12 mouse cellular contexts compared by ENCODE assay signal in the genomic region with DNA sequence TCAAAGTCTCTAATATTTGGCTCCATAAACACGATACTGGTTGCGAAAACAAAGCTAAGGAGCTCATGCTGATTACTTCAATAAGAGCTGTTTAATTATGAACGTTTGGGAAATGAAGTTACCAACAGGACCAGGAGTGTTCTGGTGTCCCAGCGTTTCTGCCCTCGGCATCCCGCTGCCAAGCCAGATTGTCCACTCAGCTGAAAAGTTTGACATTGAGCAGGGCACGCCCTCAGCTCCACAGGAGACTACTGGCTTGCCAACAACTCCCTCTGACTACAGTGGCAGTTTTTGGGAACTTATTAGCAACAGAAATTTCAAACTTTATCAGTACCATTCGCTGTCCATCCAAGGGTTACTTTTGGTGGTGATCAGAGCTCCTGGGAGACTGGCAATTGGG.
A peak's percentile ranks its signal among the peaks of the same experiment; 100 is the strongest.
DNase-seq lines count a peak whose midpoint lies in the region; ATAC-seq lines count a peak whose summit lies in the region.
"Had no signal": no experiment of that assay in that cellular context is flagged by ENCODE, and none has a peak within 500 bp of the region (broad histone marks: within the 10 kb centered on the region; RNA-seq: fewer than 3 reads in every experiment).

No protein-coding gene starts in this region.

- no peak overlapping the region for H3K9ac ChIP-seq in intestine, embryonic 14.5 days (ENCODE audit: low read length)
- no peak overlapping the region for H3K9ac ChIP-seq in intestine, embryonic 15.5 days
- no peak overlapping the region for H3K9ac ChIP-seq in forebrain, embryonic 16.5 days (replicated peaks; ENCODE audit: low read depth, low read length)
- no peak overlapping the region for H3K9ac ChIP-seq in forebrain, embryonic 13.5 days
- H3K9ac ChIP-seq: liver, postnatal 0 days had no signal

- no peak for ATAC-seq in intestine, embryonic 14.5 days (replicated peaks; ENCODE audit: low FRiP score, low TSS enrichment, low read depth)
- no peak for ATAC-seq in intestine, embryonic 15.5 days
- no peak for ATAC-seq in forebrain, embryonic 16.5 days
- no peak for ATAC-seq in forebrain, embryonic 13.5 days
- ATAC-seq: liver, postnatal 0 days had no signal

- H3K27ac ChIP-seq in intestine, embryonic 14.5 days (ENCODE audit: low read depth) = no peak overlapping the region
- no peak overlapping the region for H3K27ac ChIP-seq in intestine, embryonic 15.5 days
- no peak overlapping the region for H3K27ac ChIP-seq in forebrain, embryonic 16.5 days (ENCODE audit: low read length)
- no peak overlapping the region for H3K27ac ChIP-seq in forebrain, embryonic 13.5 days

- no peak overlapping the region for H3K4me2 ChIP-seq in intestine, embryonic 14.5 days (ENCODE audit: low read length)
- no peak overlapping the region for H3K4me2 ChIP-seq in intestine, embryonic 15.5 days (replicated peaks)
- no peak overlapping the region for H3K4me2 ChIP-seq in forebrain, embryonic 16.5 days (ENCODE audit: low read length)
- H3K4me2 ChIP-seq in forebrain, embryonic 13.5 days = no peak overlapping the region
- H3K4me2 ChIP-seq: midbrain, embryonic 11.5 days had no signal

- 49% methylated on average over 8 of the region's 8 CpGs for WGBS in intestine, embryonic 14.5 days
- 48% methylated on average over 8 of the region's 8 CpGs for WGBS in intestine, embryonic 15.5 days
- 74% methylated on average over 8 of the region's 8 CpGs for WGBS in forebrain, embryonic 16.5 days
- WGBS in forebrain, embryonic 13.5 days = 80% methylated on average over 8 of the region's 8 CpGs

- no peaks in the 10 kb centered on the region for H3K36me3 ChIP-seq in intestine, embryonic 14.5 days (ENCODE audit: control insufficient read depth, insufficient read depth, low read length)
- no peaks in the 10 kb centered on the region for H3K36me3 ChIP-seq in intestine, embryonic 15.5 days
- no peaks in the 10 kb centered on the region for H3K36me3 ChIP-seq in forebrain, embryonic 16.5 days (ENCODE audit: control insufficient read depth, insufficient read depth)
- H3K36me3 ChIP-seq in forebrain, embryonic 13.5 days (ENCODE audit: poor library complexity, severe bottlenecking) = no peaks in the 10 kb centered on the region

- no peak overlapping the region for H3K4me3 ChIP-seq in intestine, embryonic 14.5 days (ENCODE audit: low read depth, low read length)
- H3K4me3 ChIP-seq in intestine, embryonic 15.5 days (replicated peaks) = no peak overlapping the region
- no peak overlapping the region for H3K4me3 ChIP-seq in forebrain, embryonic 16.5 days (replicated peaks; ENCODE audit: low read length)
- no peak overlapping the region for H3K4me3 ChIP-seq in forebrain, embryonic 13.5 days

- peaks cover 9% of the 10 kb centered on the region for H3K4me1 ChIP-seq in intestine, embryonic 14.5 days (replicated peaks; ENCODE audit: control insufficient read depth, insufficient read depth, low read length)
- no peaks in the 10 kb centered on the region for H3K4me1 ChIP-seq in intestine, embryonic 15.5 days (replicated peaks)
- H3K4me1 ChIP-seq in forebrain, embryonic 16.5 days (replicated peaks; ENCODE audit: control insufficient read depth, insufficient read depth, low read length) = no peaks in the 10 kb centered on the region
- H3K4me1 ChIP-seq in forebrain, embryonic 13.5 days = no peaks in the 10 kb centered on the region

- no peaks in the 10 kb centered on the region for H3K9me3 ChIP-seq in intestine, embryonic 14.5 days (ENCODE audit: control insufficient read depth, low read length)
- no peaks in the 10 kb centered on the region for H3K9me3 ChIP-seq in intestine, embryonic 15.5 days
- no peaks in the 10 kb centered on the region for H3K9me3 ChIP-seq in forebrain, embryonic 16.5 days (ENCODE audit: control insufficient read depth, low read length)
- H3K9me3 ChIP-seq in forebrain, embryonic 13.5 days (replicated peaks) = no peaks in the 10 kb centered on the region

- H3K27me3 ChIP-seq in intestine, embryonic 14.5 days (replicated peaks; ENCODE audit: control insufficient read depth, insufficient read depth, low read length) = peaks cover 19% of the 10 kb centered on the region
- no peaks in the 10 kb centered on the region for H3K27me3 ChIP-seq in intestine, embryonic 15.5 days (replicated peaks)
- H3K27me3 ChIP-seq in forebrain, embryonic 16.5 days (replicated peaks; ENCODE audit: control insufficient read depth, insufficient read depth, low read length) = no peaks in the 10 kb centered on the region
- H3K27me3 ChIP-seq in forebrain, embryonic 13.5 days = no peaks in the 10 kb centered on the region

- DNase-seq in cerebellum, postnatal 25 days = peak; percentile 7 to 40
- DNase-seq in cerebellum, adult 18-20 months = no peak
- DNase-seq in intestine, embryonic 14.5 days (ENCODE audit: low spot score) = peak; percentile 51
- DNase-seq in embryo, embryonic 10.5 days (ENCODE audit: low spot score) = peak; percentile 2
- DNase-seq in kidney, postnatal 10 days = peak; percentile 9
- DNase-seq: B cell, adult 2 months; liver, postnatal 0 days; thymus, postnatal 36 days had no signal

Comparison
In these comparisons a context has a peak if more than half of its experiments do, and no peak if none do; other contexts are left out.
1. DNase-seq: peak in cerebellum, postnatal 25 days (2 of 2), intestine, embryonic 14.5 days (single experiment), embryo, embryonic 10.5 days (single experiment) and kidney, postnatal 10 days (single experiment); none in cerebellum, adult 18-20 months (0 of 2).